Mouse (Mus musculus) T-helper 1 cell (primary cell): ENCODE measurements at regions not wholly inside any gene's neighbourhood (a gene's known extent, or its start where the extent isn't known, plus 50 kb on each side); places are given as distances from the start of the nearest gene placed in this dataset.

ENCODE experiments used
- in situ Hi-C: fragments of 300-600 bp; cut with MboI, MseI; formaldehyde crosslinking; loops from one replicate; pipeline ENCODE4 v1.15.1; 2025; ENCODE audit warnings: high pct_unique_total_duplicates

GRCm38 (mm10) chr1:63977956-63978355, 144.1 kb downstream of the Klf7 start:
- in situ Hi-C loops = no loop called here

GRCm38 (mm10) chr1:63977302-63977888, 144.7 kb downstream of the Klf7 start:
- in situ Hi-C loops = no loop called here

- in situ Hi-C loops = no loop called here
Measured at GRCm38 (mm10) chr1:63976862-63977261, 145.2 kb downstream of the Klf7 start.

DNA sequence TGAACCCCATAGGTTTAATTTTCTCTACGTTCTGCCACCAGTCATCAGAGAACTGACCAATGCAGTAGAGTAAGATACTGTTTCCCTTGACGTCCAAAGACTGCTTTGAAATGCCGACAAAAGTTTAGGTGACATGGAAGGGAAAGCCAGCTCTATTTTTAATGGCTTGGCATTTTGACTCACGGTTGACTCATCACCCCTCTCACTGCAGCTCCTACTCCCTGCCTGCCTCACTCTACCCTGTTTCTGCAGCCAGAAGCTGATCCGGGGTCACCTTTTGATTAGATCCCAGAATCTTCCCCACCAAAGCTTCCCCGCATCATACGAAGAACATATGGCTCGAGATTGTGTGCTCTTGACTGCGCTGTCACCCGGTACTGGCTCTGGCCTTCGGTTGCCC, 154.2 kb downstream of the Klf7 start:
- in situ Hi-C loops = no loop called here

DNA sequence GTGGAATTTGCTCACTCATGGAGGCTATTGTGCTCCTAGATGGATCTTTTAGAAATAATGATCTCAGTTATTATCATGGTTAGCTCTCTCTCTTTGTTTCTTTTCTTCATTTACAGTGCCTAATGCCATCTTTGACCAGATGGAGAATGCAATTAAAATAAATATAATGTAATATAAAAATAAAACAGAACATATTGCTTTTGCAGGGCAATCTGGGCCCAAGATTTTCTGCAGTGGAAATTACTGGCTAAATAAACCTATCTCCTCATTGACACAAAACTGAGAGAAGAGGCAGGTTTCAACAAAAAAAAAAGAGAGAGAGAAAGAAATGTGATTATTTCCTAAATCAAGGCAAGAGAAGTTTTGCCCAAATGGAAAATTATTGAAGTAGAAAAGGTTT, 156.6 kb downstream of the Klf7 start:
- in situ Hi-C loops = no loop called here

DNA sequence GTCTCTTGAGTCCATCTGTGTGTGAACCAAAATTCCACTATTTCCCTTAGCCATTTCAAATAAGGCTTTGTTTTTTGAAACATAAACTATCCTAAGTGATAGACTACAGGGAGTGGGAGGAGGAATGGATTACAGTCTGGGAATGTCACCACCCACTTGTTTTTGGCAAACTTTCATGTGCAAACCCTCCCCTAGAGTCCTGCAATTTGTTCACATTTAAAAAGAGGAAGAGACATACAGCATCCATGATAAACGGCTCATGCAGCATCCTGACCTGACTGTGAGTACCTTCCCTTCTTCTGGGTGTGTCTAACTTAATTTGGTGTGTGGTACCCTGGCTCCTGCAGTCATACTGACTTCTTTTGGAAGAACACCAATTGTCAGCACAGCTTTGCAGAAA, 157.6 kb downstream of the Klf7 start:
- in situ Hi-C loops = no loop called here

GRCm38 (mm10) chr1:63955701-63956355, 166.3 kb downstream of the Klf7 start:
- in situ Hi-C loops = no loop called here

- in situ Hi-C loops = loop anchor here (5.0 kb wide), 1 partner anchor 492 kb away; no protein-coding TSS in a partner anchor
Measured at GRCm38 (mm10) chr1:63954876-63955513, 167.1 kb downstream of the Klf7 start.

GRCm38 (mm10) chr1:63954172-63954571, 167.9 kb downstream of the Klf7 start:
- in situ Hi-C loops = loop anchor here (5.0 kb wide), 1 partner anchor 493 kb away; no protein-coding TSS in a partner anchor

DNA sequence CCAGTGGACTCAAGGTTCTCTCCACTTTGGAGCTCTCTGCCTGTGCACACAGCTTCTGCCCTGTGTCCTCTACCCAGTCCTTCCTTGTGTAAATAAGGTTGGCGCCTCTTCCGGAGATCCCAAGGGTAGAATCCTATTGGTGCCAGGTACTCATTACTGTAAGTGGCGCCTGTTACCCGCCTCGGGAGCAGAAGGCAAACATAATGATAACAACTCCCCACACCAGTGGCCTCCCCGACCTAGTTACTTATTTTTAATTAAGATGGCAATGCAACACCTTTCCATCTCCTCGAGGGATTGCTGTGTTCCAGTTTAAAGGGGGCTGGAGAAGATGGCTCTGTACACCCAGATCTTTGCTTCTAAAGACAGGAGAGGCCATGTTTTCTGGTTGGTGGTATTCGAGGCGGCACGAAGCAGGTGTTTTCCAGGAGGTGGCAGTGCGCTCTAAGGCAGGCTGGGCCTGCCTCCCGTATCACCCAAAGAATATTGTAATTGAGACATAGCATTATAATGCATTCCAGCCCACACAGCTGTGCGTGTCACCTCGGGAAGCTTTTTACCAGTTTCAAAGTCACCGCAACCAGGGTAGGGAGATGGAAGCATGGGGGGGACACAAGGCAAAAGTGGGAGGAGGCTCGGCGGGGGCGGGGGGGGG, 168.7 kb downstream of the Klf7 start:
- in situ Hi-C loops = loop anchor here (5.0 kb wide), 1 partner anchor 494 kb away; no protein-coding TSS in a partner anchor

- in situ Hi-C loops = loop anchor here (5.0 kb wide), 1 partner anchor 496 kb away; no protein-coding TSS in a partner anchor
Measured at GRCm38 (mm10) chr1:63951663-63952062, 170.4 kb downstream of the Klf7 start.

DNA sequence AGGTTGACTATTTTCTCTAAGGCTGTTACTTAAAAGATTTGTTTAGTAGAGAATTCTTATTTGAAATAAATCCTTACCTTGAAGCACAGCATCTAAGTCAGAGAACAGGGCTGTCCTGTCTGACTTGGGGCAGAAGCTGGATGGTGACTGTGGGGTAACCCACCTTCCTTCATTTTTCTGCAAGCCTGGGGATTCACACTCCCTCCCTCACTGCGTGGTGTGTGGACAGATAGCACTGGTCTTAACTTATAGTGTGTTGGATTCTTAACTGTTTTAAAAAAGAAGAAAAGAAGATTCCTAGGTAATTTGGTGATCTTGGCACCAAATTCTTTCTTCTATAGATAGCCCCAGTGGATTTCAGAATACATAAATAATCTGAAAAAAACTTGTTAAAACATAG, 174.8 kb downstream of the Klf7 start:
- in situ Hi-C loops = no loop called here

GRCm38 (mm10) chr1:63946834-63947233, 175.2 kb downstream of the Klf7 start:
- in situ Hi-C loops = no loop called here

DNA sequence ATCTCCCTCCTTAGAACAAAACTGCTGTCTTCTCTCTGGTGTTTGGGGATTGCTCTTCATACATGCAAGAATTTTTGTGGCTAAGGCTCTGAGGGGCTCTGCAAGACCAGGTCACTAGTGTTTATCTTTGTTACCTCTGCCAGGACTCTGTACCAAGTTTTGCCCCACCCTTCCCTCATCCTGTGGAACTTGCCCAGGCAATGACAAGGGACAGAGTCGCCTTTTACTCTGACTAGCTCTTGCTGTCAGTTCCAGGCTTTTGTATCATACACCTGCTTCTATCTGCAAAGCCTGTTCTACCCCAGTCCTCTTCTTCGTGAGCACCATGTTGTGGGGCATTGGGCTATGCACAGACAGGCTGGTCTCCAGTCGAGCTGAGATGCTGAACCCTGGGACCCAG, 175.7 kb upstream of the 4933402D24Rik start:
- in situ Hi-C loops = no loop called here

DNA sequence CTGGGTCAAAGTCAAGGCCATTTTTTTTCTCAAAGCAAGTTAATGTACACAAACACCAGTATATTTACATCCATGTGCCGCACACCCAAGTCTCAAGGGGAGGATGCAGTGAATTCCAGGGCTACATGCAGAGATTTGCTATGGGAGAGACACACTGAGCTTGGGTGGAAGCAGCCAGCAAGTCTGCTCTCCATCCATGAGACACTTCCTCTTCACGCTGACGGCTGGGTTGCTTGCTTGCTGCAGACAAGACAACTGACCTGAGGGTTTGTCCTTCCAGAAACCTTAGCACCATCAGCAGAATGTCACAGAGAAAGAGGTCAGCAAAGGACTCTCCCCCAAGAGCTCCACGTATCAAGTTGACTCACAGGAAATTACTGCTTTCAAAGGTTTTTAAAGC, 169.3 kb upstream of the 4933402D24Rik start:
- in situ Hi-C loops = loop anchor here (10.0 kb wide), 1 partner anchor 284 kb away; no protein-coding TSS in a partner anchor

DNA sequence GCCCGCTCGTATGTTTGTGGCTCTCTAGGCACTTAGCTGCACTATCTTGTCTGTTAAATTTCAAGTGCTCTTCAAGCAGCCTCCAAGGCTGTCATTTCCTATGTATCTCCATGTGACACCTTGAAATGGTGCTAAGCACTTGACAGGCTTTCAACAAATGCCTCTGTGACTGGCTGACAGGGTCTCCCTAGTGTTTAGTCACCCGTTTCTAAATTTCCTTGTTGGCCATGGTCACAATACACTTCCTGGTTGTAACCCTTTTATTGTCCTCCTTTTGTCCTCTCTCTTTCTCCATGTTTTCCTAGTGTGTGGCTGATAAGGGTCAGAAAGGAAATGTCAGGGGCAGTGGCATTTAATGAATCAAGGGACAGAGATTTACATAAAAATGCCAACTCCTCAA, 168.4 kb upstream of the 4933402D24Rik start:
- in situ Hi-C loops = loop anchor here (10.0 kb wide), 1 partner anchor 283 kb away; no protein-coding TSS in a partner anchor

- in situ Hi-C loops = loop anchor here (10.0 kb wide), 1 partner anchor 280 kb away; no protein-coding TSS in a partner anchor
Measured at GRCm38 (mm10) chr1:63934570-63935280, 165.7 kb upstream of the 4933402D24Rik start.

GRCm38 (mm10) chr1:63932484-63932883, 163.4 kb upstream of the 4933402D24Rik start:
- in situ Hi-C loops = loop anchor here (10.0 kb wide), 1 partner anchor 278 kb away; no protein-coding TSS in a partner anchor

DNA sequence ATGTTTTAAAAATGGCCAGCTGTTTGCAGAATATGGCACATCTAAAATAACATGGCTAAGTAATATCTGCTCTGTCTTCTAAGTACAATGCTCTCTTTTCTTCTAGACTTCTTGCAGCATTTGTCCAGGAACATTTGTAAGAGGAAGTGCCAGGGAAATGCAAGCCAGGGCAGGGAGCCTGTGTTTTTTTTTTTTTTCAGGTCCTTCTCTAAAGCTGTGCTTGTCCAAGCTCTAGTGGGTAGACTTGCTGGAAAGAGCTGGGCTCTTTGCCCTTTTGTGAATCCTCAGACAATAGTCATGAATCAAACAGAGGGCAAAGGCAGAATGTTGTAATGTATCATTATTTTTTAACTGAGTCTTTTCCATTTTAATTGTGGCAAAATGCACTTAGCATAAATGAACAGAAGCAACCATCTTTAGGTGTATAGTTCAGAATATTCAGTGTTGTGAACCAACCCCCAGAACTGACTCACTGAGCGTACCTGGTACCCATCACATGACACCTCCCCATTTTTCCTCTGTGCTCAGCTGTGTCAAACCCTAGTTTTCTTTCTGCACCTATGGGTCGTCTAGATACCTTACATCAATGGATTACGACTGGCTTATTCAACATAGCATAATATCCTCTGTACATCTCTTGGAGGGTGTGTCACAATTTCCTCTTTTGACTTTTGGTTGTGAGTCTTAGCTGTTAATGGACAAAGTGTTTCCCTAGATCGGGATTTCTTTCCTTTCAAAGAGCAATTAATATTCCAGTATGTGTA, 160.5 kb upstream of the 4933402D24Rik start:
- in situ Hi-C loops = loop anchor here (10.0 kb wide), 1 partner anchor 275 kb away; no protein-coding TSS in a partner anchor

DNA sequence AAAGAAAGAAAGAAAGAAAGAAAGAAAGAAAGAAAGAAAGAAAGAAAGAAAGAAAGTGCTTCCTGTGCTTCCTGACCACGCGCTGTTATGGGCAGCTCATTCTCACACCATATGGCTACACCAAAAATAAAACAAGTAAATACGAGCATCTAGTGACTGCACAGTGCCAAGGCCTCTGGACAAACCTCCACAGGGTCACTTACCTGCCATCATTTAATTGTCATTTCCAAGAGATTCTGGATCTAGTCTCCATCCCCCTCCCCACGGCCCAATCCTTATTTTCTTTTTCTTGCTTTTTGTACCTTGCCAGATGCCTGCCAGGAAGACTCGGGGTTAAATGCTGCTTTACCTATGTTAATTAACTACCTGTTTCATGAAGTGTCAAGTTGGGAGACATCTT, 159.8 kb upstream of the 4933402D24Rik start:
- in situ Hi-C loops = no loop called here

GRCm38 (mm10) chr1:63928361-63928760, 159.3 kb upstream of the 4933402D24Rik start:
- in situ Hi-C loops = no loop called here
